Mouse (Mus musculus): Measurements from ENCODE around the gene Tox2. TPM values are rescaled to one million over a fixed set of nuclear protein-coding genes. Genes with fewer than 3 reads are reported as not detected.

Tox2 gene
- total RNA-seq, 1 experiment: 0.36 TPM

DNA sequence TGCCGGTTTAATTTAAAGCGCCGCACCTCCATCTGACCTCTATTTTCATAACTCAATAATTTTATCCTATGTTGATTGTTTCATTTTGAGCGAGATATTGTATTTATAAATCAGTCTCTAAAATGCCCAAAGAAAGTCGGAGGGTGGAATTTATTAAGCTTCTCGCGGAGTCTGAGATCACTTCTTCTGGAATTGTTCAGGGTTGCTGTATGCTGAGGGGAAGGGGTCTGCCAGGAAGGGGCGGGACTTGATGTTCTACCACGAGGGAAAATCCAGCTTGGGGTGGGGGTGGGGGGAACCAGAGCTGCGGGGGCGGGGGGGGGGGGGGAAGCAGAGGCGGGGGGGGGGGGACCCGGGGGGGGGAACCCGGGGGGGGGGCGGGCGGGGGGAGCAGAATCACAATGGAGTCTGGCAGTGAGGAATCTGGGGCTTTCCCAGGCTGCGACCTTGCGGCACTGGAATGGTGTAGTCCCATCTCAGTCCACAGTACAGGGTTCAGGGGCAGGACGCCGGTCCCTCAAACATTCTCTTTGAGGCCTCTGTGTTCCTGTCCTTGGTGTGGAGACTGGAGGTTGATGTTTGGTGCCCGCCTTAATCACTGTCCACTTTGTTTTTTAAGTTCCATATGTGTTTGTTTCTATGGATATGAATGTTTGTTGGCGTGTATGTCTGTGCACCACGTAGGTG is 77.9 kb downstream of the Tox2 start:
- TF ChIP-seq MAFK (IDR thresholded peaks at IDR 0.05; ENCODE audit: insufficient read depth, low read depth, low read length) (no peak), HCFC1 (IDR thresholded peaks at IDR 0.05; ENCODE audit: borderline replicate concordance, insufficient read depth, low read length) (no peak), ZNF384 (IDR thresholded peaks at IDR 0.05; ENCODE audit: low read depth, low read length) (no peak), ZC3H11A (IDR thresholded peaks at IDR 0.05; ENCODE audit: borderline replicate concordance, low read depth, low read length) (no peak), CHD2 (IDR thresholded peaks at IDR 0.05; ENCODE audit: low read depth, low read length) (no peak)
- in situ Hi-C loops (cut with MboI; ENCODE audit: low sequenced_read_pairs in 2 of 2, unreplicated experiment in 2 of 2): no loop called here
- Histone ChIP-seq H3K4me1 (ENCODE audit: control insufficient read depth in 2 of 2, insufficient read depth in 2 of 2, low read length in 2 of 2, poor library complexity in 1 of 2) (0 out of 4 replicates have a peak, but pooled peaks cover 0 to 3% of the 10 kb centered on the region in 2 experiments), H3K9me3 (ENCODE audit: control insufficient read depth, insufficient read depth, low read depth, low read length) (no peaks in the 10 kb centered on the region), H3K9ac (ENCODE audit: insufficient read depth, low read depth, low read length, poor library complexity, severe bottlenecking) (no peak overlapping the region), H3K4me3 (ENCODE audit: insufficient read depth in 1 of 2, low read depth in 1 of 2, low read length in 2 of 2, poor library complexity in 1 of 2, severe bottlenecking in 1 of 2) (no peak overlapping the region), H3K27ac (ENCODE audit: insufficient read depth, low read depth, low read length, poor library complexity, severe bottlenecking) (no peak overlapping the region), H3K36me3 (ENCODE audit: control insufficient read depth, insufficient read depth, low read length, poor library complexity, severe bottlenecking) (no peaks in the 10 kb centered on the region)
- DNase-seq (ENCODE audit: low read depth, low spot score): no peak

DNA sequence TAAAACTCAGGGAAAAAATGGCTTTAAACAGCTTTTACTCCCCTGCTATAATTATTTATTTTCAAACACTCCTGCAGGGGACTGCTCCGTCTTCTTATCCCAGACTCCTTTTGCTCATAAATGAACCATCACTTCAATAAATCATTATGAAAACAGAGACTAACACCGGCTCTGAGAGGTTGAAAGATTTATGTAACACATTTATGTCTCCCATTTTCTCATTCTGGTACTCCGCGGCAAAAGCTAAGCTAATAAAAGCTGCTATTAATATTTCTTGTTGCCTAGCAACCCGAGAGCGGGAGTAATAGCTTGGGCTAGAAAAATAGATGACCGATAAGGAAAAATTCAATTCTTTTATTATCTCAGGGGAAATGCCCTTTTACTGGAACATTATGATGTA is 81.9 kb downstream of the Tox2 start:
- in situ Hi-C loops (cut with MboI; ENCODE audit: low sequenced_read_pairs in 2 of 2, unreplicated experiment in 2 of 2): no loop called here

DNA sequence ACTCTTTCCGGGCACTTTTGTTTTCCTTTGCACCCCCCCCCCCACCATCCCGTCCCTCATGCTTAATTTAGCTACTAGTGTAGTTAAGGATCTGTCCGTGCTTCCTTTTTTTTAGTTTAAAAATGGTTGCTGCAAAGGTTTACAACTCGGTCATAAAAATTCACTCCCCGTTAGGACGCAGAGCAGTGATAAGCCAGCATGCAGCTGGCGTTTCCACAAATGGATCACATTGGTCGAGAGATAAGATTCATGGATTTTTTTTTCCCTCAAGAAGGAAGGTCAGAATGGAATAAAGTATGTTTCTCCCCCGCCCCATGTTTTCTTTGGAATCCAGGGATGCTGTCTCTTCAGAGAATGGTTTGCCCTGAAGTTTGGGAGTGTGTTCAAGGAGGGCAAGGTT is 82.4 kb downstream of the Tox2 start:
- H3K4me3 ChIP-seq (ENCODE audit: insufficient read depth in 1 of 2, low read depth in 1 of 2, low read length in 2 of 2, poor library complexity in 1 of 2, severe bottlenecking in 1 of 2): peak overlapping the region in 1 of 2 experiments; percentile 31; a peak in 2 of 4 replicates
- no peak overlapping the region for H3K27ac ChIP-seq (ENCODE audit: insufficient read depth, low read depth, low read length, poor library complexity, severe bottlenecking)

More for the DNA sequence above, 81.9 kb downstream of the Tox2 start:
- H3K4me1 ChIP-seq (ENCODE audit: control insufficient read depth in 2 of 2, insufficient read depth in 2 of 2, low read length in 2 of 2, poor library complexity in 1 of 2): peaks cover 0 to 13% of the 10 kb centered on the region in 2 experiments; a peak in 2 of 4 replicates
- H3K9me3 ChIP-seq (ENCODE audit: control insufficient read depth, insufficient read depth, low read depth, low read length): no peaks in the 10 kb centered on the region
- no peak overlapping the region for H3K4me3 ChIP-seq (ENCODE audit: insufficient read depth in 1 of 2, low read depth in 1 of 2, low read length in 2 of 2, poor library complexity in 1 of 2, severe bottlenecking in 1 of 2)
- no peak for DNase-seq (ENCODE audit: low read depth, low spot score)
- H3K36me3 ChIP-seq (ENCODE audit: control insufficient read depth, insufficient read depth, low read length, poor library complexity, severe bottlenecking): no peaks in the 10 kb centered on the region
- H3K27ac ChIP-seq (ENCODE audit: insufficient read depth, low read depth, low read length, poor library complexity, severe bottlenecking): no peak overlapping the region
- TF ChIP-seq ZC3H11A (IDR thresholded peaks at IDR 0.05; ENCODE audit: borderline replicate concordance, low read depth, low read length) (no peak), ZNF384 (IDR thresholded peaks at IDR 0.05; ENCODE audit: low read depth, low read length) (no peak), HCFC1 (IDR thresholded peaks at IDR 0.05; ENCODE audit: borderline replicate concordance, insufficient read depth, low read length) (no peak), MAFK (IDR thresholded peaks at IDR 0.05; ENCODE audit: insufficient read depth, low read depth, low read length) (no peak), CHD2 (IDR thresholded peaks at IDR 0.05; ENCODE audit: low read depth, low read length) (no peak)
- no peak overlapping the region for H3K9ac ChIP-seq (ENCODE audit: insufficient read depth, low read depth, low read length, poor library complexity, severe bottlenecking)

DNA sequence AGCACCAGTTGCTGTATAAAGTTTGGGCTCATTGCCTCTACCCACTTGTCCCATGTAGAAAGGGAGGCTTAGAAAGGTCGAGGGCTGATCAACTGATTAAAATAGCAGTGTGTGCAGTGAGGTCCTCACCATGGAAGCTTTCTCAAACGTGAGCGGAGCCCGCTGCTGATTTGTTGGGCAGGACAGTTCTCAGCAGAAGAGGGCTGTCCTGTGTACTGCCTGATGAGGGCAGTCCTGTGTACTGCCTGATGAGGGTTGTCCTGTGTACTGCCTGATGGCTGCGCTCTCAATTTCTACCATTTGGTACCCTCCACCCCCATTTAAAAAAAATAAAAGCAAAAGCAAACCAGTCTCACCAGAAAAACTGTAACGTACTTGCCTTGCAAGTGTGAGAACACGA is 82.8 kb downstream of the Tox2 start:
- peak; percentile 54 for DNase-seq (ENCODE audit: low read depth, low spot score)
- peak overlapping the region in 1 of 2 experiments; percentile 31; a peak in 2 of 4 replicates for H3K4me3 ChIP-seq (ENCODE audit: insufficient read depth in 1 of 2, low read depth in 1 of 2, low read length in 2 of 2, poor library complexity in 1 of 2, severe bottlenecking in 1 of 2)
- in situ Hi-C loops (cut with MboI; ENCODE audit: low sequenced_read_pairs in 2 of 2, unreplicated experiment in 2 of 2): no loop called here
- no peak overlapping the region for H3K9ac ChIP-seq (ENCODE audit: insufficient read depth, low read depth, low read length, poor library complexity, severe bottlenecking)
- no peaks in the 10 kb centered on the region for H3K36me3 ChIP-seq (ENCODE audit: control insufficient read depth, insufficient read depth, low read length, poor library complexity, severe bottlenecking)
- no peaks in the 10 kb centered on the region for H3K9me3 ChIP-seq (ENCODE audit: control insufficient read depth, insufficient read depth, low read depth, low read length)
- no peak overlapping the region for H3K27ac ChIP-seq (ENCODE audit: insufficient read depth, low read depth, low read length, poor library complexity, severe bottlenecking)
- peaks cover 0 to 15% of the 10 kb centered on the region in 2 experiments; a peak in 3 of 4 replicates for H3K4me1 ChIP-seq (ENCODE audit: control insufficient read depth in 2 of 2, insufficient read depth in 2 of 2, low read length in 2 of 2, poor library complexity in 1 of 2)
- TF ChIP-seq MAFK (IDR thresholded peaks at IDR 0.05; ENCODE audit: insufficient read depth, low read depth, low read length) (no peak), CHD2 (IDR thresholded peaks at IDR 0.05; ENCODE audit: low read depth, low read length) (no peak), ZC3H11A (IDR thresholded peaks at IDR 0.05; ENCODE audit: borderline replicate concordance, low read depth, low read length) (no peak), ZNF384 (IDR thresholded peaks at IDR 0.05; ENCODE audit: low read depth, low read length) (no peak), HCFC1 (IDR thresholded peaks at IDR 0.05; ENCODE audit: borderline replicate concordance, insufficient read depth, low read length) (no peak)

More for the DNA sequence above, 82.4 kb downstream of the Tox2 start:
- Histone ChIP-seq H3K36me3 (ENCODE audit: control insufficient read depth, insufficient read depth, low read length, poor library complexity, severe bottlenecking) (no peaks in the 10 kb centered on the region), H3K9me3 (ENCODE audit: control insufficient read depth, insufficient read depth, low read depth, low read length) (no peaks in the 10 kb centered on the region), H3K4me1 (ENCODE audit: control insufficient read depth in 2 of 2, insufficient read depth in 2 of 2, low read length in 2 of 2, poor library complexity in 1 of 2) (peaks cover 0 to 15% of the 10 kb centered on the region in 2 experiments; a peak in 3 of 4 replicates), H3K9ac (ENCODE audit: insufficient read depth, low read depth, low read length, poor library complexity, severe bottlenecking) (no peak overlapping the region)
- TF ChIP-seq CHD2 (IDR thresholded peaks at IDR 0.05; ENCODE audit: low read depth, low read length) (no peak), ZNF384 (IDR thresholded peaks at IDR 0.05; ENCODE audit: low read depth, low read length) (no peak), ZC3H11A (IDR thresholded peaks at IDR 0.05; ENCODE audit: borderline replicate concordance, low read depth, low read length) (no peak), MAFK (IDR thresholded peaks at IDR 0.05; ENCODE audit: insufficient read depth, low read depth, low read length) (no peak), HCFC1 (IDR thresholded peaks at IDR 0.05; ENCODE audit: borderline replicate concordance, insufficient read depth, low read length) (no peak)
- in situ Hi-C loops (cut with MboI; ENCODE audit: low sequenced_read_pairs in 2 of 2, unreplicated experiment in 2 of 2): no loop called here
- DNase-seq (ENCODE audit: low read depth, low spot score): no peak

Data from ES-E14 (cell line).